Mouse (Mus musculus) small intestine, adult 2 months (tissue): Measurements from ENCODE around the gene Rhof.

ENCODE experiments used
- CTCF ChIP-seq: fragments of 200-500 bp; IDR thresholded peaks from 2 replicates; pipeline ENCODE4 v1.5.1; 2012; ENCODE audit warnings: low read depth, mild to moderate bottlenecking, control low read depth, inconsistent platforms, low read length, moderate library complexity, mixed read lengths; ENCODE audit not compliant: insufficient replicate concordance, insufficient read length; ENCODE audit errors: extremely low read depth
- POLR2A ChIP-seq: fragments of 200-500 bp; IDR thresholded peaks from 2 replicates; pipeline ENCODE4 v1.6.1; 2012; ENCODE audit warnings: low read depth, mild to moderate bottlenecking, control low read depth, inconsistent platforms, low read length, moderate library complexity

DNA sequence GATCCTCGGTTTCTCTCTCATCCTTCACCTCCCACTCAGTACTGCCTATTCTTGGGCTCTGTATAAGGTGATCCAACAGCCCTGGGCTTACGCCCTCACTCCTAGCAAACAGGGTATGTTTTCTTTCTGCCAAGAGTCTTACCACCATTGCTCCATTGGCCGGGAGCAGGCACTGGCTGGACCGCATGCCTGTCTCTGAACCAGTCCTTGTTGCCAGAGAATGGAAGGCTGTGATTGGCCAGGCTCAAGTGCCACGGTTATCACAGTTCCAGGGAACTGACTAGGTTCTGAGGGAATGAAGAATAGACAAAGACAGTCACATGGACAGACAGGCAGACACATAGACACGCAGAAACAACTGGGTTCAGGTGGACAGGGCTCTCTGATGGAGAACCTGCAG, 27.7 kb downstream of the Rhof start:
- TF ChIP-seq POLR2A, result no peak
- TF ChIP-seq CTCF, result no peak
